Mouse (Mus musculus) retina, postnatal 1 day (tissue): ENCODE data around the gene Rab11a.
"Not testable (repeated sequence)": the region's sequence is repeated elsewhere in the genome, so short reads cannot be mapped to it uniquely, and the experiment has no call there.

Source experiments
- DNase-seq: peaks from one replicate; pipeline ENCODE4 v3.0.0-alpha.2; 2012

The Rab11a gene

DNA sequence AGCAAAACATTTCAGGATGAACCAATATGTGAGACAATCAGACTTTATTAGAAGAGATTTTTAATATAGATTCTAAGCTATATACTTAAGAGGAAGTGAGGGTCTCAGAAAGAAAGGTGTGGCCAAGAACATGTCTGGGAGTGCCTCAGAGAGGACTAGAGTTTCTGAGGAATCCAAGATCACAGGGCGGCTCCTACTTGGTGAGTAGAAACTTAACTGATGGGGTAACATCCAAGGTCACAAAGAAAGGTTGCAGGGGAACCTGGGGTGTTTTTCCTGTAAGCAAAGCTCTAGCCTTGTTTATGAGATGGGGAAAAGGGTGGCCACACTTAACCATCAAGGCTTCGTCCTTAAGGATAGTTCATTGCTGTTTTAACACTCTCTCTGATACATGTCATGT is 1.4 kb upstream of the Rab11a start:
- no peak for DNase-seq

DNA sequence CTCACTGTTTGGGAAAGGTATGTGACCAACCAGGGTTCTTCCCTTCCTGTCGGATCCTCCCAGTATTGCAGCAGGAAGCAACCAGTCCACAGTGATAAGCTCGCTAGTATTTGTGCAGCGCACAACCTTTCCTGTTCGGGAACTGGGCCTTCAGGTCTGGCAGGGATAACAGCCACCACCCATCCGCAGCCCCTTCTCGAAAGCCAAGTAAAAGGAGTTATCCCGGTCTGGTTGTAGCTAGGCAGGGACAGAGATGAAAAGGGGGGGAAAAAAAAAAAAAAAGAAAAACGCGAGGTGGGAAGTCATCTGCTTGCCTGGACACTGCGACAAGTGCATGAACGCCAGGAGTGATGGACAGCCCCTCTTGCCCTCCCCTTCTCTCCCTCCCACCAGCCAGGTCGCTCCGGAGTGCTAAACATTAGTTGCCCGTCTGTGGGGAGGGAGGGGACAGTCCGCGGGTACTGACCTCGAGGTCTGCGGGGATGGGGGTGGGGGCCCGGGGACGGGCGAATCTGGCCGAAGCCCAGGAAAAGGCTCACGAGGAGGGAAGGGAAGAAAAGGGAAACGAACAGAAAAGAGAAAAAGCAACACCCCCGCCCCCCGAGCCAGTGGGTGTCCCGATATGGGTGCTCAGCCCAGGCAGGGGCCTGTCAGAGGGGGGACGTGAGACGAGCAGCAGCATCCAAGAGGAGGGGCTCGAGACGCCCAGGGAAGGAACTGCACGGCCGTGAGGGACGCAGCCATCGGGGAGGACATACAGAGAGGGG is 736 bp downstream of the Rab11a start:
- DNase-seq = peak; percentile 77

DNA sequence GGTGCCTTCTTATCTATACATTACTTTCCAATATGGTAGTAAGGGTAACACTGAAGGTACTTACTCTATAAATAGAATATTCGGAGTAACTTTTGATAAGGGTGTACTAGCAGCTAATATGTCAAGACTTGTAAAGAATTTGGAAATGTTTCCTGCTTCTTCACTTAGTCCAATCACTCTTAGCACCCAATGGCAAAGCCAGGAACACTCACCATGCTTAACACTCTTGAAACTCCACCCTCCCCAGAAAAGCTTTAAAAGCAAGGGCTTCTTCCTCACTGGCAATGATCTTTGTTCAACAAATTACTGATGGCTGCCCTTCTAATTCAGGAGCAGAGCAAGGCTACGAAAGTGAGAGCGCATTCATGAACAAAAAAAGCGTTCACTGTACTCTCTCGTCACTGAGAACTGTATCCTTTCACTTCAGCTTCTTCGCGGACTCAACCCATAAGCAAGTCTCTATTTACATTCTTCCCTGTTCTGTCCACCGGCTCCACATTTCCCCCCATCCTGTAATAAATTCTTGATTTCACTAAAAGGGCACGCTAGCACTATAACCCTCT is 1.4 kb downstream of the Rab11a start:
- no peak for DNase-seq

DNA sequence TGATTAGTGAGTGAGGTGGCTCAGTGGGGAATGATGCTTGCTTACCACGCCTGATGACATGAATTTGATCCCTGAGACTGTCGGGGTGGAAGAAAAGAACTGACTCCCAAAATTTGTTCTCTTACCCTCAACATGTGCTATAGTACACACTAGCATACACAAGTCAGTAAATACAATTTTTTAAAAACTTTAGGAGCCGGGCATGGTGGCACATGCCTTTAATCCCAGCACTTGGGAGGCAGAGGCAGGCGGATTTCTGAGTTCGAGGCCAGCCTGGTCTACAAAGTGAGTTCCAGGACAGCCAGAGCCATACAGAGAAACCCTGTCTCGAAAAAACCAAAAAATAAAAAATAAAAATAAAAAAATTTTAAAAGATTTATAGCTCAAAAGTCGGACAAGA is 2.6 kb downstream of the Rab11a start:
- not testable (repeated sequence) for DNase-seq

DNA sequence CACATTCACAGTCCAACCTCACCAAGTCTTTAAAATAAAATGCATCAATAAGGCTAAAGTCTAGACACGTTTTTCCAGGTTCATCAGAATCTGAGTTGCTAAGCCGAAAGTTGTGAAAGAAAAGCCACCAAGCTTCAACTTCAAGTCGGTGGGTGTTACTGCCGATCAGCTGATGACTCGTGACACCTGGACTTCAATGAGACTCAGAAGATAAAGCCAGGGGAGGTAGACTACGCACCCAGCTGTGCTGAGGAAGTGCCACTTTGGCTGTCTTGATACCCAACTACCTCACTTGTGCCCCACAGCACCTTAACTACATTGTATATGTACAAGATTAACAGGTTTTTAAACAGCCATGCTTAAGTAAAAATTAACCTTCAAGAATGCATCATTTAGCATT is 3.4 kb downstream of the Rab11a start:
- DNase-seq = no peak

DNA sequence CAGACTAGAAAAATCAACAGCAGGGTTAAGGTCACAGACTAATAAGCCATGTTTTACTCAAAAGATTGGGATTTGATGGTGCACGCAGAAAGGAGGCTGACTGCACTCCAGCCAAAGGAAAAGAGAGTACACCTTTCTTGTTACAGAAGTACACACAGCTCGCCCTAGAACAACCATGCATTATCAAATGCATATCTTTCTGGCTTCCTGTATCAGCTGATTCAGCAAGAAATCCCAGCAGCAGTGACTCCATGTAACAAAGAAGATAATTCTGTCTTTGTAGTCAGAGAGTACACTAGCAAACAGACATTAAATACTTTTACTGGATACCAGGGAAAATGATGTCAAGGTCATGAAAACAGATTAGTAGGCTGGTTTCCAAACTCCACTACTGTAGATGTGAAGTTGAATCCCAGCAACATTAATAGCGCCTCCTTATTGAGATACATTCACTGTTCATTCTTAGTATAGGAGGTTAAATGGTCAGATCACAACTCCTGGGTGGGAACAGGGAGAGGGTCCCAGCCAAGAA is 6.5 kb downstream of the Rab11a start:
- no peak for DNase-seq

GRCm38 (mm10) chr9:64726454-64726853 is 11.1 kb downstream of the Rab11a start:
- no peak for DNase-seq

- no peak for DNase-seq
These were observed 17.9 kb downstream of the Rab11a start for GRCm38 (mm10) chr9:64719526-64720163.

- not testable (repeated sequence) for DNase-seq
These were observed 27.3 kb downstream of the Rab11a start for GRCm38 (mm10) chr9:64710291-64710690.

DNA sequence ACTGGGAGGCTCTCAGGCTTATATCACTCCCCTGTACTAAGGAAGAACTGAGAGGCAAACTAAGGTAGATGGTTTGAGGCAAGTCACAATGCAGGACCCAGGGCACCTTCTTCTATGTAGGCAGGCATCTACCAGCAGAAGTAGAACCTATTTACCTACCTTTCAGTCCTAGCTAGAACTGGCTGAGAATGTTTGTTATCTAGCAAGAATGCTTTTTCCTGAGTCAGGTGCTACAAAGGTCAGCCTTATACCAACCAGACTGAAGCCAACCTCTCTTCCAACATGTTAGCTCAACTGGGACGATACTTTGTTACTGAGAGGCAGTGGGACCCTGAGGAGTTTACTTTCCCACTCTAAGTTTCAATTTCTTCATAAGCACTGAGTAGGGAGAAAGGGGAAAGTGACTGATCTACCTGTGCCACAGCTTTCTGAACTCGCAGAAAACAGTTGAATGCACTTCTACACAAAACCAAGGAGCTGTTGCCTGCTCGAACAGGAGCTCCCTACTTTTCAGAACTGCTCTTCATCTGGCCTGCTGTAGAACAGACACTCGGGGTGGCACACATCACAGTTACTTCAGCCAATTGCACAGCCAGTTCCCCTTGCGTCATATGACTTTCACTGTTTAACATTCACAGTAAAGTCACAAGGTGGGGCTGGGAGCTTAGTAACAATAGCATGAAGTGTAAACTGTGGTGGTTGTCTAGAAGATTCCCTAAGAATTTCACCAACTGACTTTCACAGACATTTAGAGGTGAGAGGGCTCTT is 33.3 kb downstream of the Rab11a start:
- no peak for DNase-seq

DNA sequence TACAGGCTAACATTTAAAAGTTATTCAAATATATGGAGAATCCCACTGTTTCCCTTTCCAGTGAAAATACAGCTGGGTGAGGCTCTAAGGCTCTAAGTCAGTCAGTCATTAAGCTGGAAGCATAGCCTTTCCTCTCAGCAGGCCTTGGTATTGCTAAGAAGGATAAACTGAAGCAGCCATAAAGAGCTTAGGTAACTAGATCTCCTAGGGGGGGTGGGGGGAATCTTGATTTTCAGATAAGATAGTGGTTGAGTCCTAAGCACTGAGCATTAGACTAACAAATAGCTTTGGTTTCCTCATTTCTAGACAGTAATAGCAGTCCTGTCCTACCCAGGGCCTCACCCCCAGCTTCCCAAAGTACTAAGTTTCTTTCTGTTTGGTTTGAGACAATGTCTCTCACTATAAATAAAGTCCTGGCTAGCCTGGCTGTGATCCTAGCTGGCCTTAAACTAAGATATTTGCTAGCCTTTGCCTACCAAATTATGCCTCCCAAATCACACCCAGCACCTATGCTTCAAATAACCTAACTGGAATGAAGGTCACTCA is 34.1 kb downstream of the Rab11a start:
- peak; percentile 51 for DNase-seq

GRCm38 (mm10) chr9:64702937-64703336 is 34.6 kb downstream of the Rab11a start:
- no peak for DNase-seq

- no peak for DNase-seq
These were observed 35.2 kb downstream of the Rab11a start for GRCm38 (mm10) chr9:64702391-64702790.

GRCm38 (mm10) chr9:64701651-64702050 is 35.9 kb downstream of the Rab11a start:
- no peak for DNase-seq

DNA sequence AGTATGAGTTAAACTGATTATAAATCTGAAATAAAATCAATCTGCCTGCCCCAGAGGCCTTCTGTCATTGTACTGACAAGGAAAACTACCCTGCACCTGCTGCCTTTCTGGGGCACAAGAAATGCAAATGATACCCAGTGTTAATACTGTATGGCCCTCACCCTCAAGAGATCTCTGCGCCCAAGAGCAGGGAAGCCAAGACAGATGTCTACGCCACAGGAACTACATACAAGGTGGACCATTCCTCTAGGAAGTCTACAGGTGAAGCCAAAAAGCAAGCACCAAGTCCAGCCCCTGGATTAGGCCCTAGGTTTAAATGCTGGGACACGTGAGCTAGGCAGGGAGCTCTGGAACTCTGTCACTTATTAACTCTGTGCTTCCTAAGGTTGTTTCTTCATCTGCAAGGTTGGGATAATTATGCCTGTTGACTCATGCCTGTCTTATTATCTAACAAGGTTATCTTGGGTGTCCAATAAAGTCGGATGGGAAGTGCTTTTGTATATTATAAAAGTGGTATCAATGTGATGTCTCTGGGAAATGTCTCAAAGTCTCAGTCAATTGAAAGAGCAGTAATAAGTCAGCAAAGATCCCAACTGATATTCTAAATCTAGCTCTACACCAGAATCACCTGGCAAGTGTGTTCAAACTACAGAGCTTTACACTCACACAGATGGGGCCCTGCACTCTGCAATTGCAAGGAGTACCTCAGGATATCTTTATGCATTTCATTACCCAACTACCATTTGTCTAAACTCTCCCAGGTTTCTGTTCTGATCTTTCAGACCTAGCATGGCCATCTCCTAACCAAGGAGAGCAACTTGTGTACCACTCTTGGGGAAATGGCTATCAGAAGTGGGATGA is 36.9 kb downstream of the Rab11a start:
- no peak for DNase-seq

DNA sequence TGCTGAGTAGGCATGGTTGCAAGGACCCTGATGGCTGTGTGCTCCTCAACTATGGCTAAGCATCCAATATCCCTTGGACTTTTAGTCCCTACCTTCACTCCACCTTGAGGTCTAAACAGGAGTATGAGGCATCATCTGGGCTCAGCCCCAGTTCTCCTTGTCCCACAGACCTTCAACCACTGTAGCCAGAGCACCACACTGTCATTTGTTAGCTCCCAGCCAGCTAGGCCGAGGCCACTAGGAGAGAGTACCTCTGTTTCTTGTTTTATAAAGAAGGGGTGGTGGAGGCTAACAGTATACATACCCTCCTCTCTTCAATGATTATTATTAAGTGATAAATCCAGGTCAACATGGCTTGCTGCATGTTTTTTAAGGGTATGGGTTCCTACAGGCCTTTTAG is 39.0 kb downstream of the Rab11a start:
- DNase-seq = no peak

- no peak for DNase-seq
These were observed 39.9 kb downstream of the Rab11a start for GRCm38 (mm10) chr9:64697677-64698076.

DNA sequence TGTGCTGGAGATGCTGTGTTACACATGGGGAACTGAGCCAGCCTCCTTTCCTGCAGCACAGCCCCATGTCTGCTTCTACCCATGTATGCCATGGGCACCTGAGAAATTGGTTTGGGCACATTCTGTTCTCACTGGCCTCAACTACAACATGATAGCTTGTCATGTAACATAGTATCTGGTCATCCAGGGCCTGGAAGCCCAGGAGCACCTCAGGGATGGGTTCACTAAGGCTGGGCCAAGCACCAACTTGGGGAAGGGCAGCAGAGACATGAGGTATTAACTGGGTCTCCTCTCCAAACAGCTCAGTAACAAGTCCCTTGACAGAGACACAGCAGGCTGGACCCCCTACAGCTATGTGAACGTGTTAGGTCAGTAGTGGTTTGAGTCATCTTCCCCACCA is 40.6 kb downstream of the Rab11a start:
- DNase-seq = no peak

- no peak for DNase-seq
These were observed 41.2 kb downstream of the Rab11a start for GRCm38 (mm10) chr9:64696404-64696803.

DNA sequence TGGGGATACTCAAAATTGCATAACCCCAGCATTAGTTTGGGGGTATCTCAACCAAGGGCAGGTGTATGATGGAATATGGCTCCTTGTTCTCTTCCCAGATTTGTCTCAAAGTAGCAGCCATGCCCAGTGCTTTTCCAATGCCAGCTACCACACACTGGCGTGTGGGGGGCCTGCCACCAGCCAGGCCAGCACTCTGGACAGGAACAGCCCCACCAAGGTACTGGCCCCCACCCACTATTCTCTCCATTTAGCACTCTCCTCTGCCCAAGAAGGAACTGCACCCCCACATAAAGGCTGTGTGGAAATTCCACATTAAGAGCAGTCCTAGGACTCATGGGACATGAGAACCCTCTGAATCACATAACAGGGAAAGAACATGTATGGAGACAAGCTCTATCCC is 42.3 kb downstream of the Rab11a start:
- no peak for DNase-seq

- DNase-seq = no peak
These were observed 44.5 kb downstream of the Rab11a start for GRCm38 (mm10) chr9:64693094-64693493.

GRCm38 (mm10) chr9:64691176-64691575 is 46.4 kb downstream of the Rab11a start:
- peak; percentile 83 for DNase-seq
